Mouse (Mus musculus): ENCODE measurements around the gene Ugt1a2. TPM values are rescaled to one million over a fixed set of nuclear protein-coding genes. Genes with fewer than 3 reads are reported as not detected.
"Not testable (repeated sequence)": the region's sequence is repeated elsewhere in the genome, so short reads cannot be mapped to it uniquely, and the experiment has no call there.

The Ugt1a2 gene
- not detected in 2 replicates for polyA plus RNA-seq (2011; ENCODE audit: insufficient read length, low read depth, missing spikeins)

DNA sequence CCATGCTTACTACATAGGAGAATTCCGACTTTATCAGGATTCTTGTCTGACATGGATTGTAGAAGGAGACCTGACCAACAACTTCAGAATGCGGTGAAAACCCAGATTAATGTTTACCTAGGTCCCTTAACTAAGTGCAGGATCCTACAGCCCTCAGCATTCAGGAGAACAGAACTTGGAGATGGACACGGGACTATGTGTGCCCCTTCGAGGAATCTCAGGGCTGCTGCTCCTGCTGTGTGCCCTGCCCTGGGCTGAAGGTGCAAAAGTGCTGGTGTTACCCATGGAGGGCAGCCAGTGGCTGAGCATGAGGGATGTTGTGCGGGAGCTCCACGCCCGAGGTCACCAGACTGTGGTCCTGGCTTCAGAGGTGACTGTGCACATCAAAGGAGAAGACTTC, at the start of gene Ugt1a2:
TSS of gene Ugt1a2 (plus strand) at position 146 of the 400 bp plus-strand sequence.
- TF ChIP-seq CTCF (IDR thresholded peaks at IDR 0.05; ENCODE audit: borderline replicate concordance, insufficient read depth, low read length) (no peak), POLR2A (IDR thresholded peaks at IDR 0.05; ENCODE audit: low read depth, low read length) (no peak)
- no peak within 1 kb of the TSS for H3K4me3 ChIP-seq (ENCODE audit: insufficient read depth, low read length)
- H3K4me1 ChIP-seq (ENCODE audit: control insufficient read depth, insufficient read depth, low read length) = no peaks in the 10 kb centered on the region
- H3K27ac ChIP-seq (ENCODE audit: insufficient read depth, low read length) = no peak within 1 kb of the TSS

DNA sequence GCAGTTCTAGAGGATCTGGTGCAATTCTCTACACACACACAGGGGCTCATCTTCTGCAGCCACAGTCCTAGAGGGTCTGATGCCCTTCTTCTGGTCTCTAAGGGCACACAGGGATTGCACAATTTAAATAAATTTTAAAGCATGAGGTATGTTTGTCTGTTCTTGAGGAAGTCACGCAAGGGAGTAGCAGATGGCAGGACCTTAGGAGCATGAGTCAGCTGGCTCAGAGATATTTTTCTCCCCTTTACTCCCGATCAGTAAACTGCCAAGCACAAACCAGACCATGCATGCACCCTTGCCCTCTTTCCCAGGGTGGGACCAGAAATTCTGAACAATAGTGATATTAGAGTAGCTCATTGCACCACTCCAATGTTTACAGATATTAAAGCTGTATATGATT, 42.0 kb upstream of the Ugt1a2 start:
- H3K27ac ChIP-seq (ENCODE audit: insufficient read depth, low read length) = no peak overlapping the region
- no peak overlapping the region for H3K4me3 ChIP-seq (ENCODE audit: insufficient read depth, low read length)
- no peaks in the 10 kb centered on the region for H3K4me1 ChIP-seq (ENCODE audit: control insufficient read depth, insufficient read depth, low read length)
- TF ChIP-seq CTCF (IDR thresholded peaks at IDR 0.05; ENCODE audit: borderline replicate concordance, insufficient read depth, low read length) = no peak
- TF ChIP-seq POLR2A (IDR thresholded peaks at IDR 0.05; ENCODE audit: low read depth, low read length) = no peak

DNA sequence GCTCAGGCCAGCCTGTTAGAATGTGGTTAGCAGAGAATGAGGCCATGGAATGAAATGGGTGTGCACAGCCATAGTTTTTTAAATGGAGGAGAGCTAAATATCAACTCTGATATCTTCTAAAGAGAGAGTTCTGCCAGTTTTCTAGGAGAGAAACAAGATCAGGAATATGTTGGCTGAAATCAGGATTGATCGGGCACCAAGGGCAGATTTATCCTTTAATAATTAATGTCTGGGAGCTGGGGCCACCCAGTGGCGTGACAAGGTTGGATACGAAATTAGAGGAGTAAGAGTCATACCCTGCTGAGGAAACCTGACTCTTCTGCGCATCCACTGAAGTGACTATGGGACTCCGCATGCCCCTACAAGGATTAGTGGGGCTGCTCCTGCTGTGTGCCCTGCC, 34.7 kb upstream of the Ugt1a2 start, which contains the start of gene Ugt1a5:
TSS of gene Ugt1a5 (plus strand) at position 302 of the 400 bp plus-strand sequence.
- Histone ChIP-seq H3K4me3 (ENCODE audit: insufficient read depth, low read length) (no peak within 1 kb of the TSS), H3K4me1 (ENCODE audit: control insufficient read depth, insufficient read depth, low read length) (no peaks in the 10 kb centered on the region), H3K27ac (ENCODE audit: insufficient read depth, low read length) (no peak within 1 kb of the TSS)
- no peak for TF ChIP-seq POLR2A (IDR thresholded peaks at IDR 0.05; ENCODE audit: low read depth, low read length)
- no peak for TF ChIP-seq CTCF (IDR thresholded peaks at IDR 0.05; ENCODE audit: borderline replicate concordance, insufficient read depth, low read length)

DNA sequence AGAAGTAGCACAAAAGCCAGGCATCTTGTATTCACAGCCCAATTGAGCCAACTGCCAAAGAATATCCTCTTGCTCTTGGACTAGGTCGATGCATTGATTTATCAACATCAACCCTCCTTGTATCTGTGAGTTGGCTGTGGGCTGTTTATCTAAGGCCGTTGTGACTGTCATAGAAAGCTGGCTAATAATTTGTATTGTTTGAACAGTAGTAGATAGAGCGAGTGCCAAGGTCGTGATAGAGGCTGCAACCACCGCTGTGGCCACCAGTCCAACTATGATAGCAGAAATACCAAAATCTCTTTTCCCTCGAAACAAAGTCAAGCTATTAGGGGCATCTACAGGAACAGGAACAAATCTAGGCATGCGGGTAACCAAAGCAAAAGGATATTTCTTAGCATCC, 28.2 kb upstream of the Ugt1a2 start:
- not testable (repeated sequence) for H3K4me3 ChIP-seq (ENCODE audit: insufficient read depth, low read length); H3K27ac ChIP-seq (ENCODE audit: insufficient read depth, low read length); H3K4me1 ChIP-seq (ENCODE audit: control insufficient read depth, insufficient read depth, low read length)

DNA sequence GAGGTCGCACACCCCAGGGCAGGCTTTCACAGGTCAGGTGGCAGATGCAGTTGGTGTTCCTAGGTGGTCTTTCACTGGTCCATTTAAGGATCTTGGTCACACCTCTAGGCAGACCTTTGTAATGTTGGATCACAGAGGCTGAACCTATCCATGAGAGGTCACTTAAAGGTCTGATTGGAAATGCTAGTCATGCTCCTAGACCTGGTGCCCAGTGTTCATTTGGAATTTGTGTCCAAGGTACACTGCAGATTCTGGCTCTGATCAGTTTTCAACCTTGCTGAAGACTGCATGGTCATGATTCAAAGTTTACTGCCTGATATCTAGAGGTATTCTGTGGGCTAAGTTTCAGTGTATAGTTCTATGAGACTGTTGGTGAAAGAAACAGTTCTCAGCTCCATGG, 20.7 kb upstream of the Ugt1a2 start:
- no peaks in the 10 kb centered on the region for H3K4me1 ChIP-seq (ENCODE audit: control insufficient read depth, insufficient read depth, low read length)
- H3K27ac ChIP-seq (ENCODE audit: insufficient read depth, low read length) = no peak overlapping the region
- TF ChIP-seq CTCF (IDR thresholded peaks at IDR 0.05; ENCODE audit: borderline replicate concordance, insufficient read depth, low read length) = no peak
- H3K4me3 ChIP-seq (ENCODE audit: insufficient read depth, low read length) = no peak overlapping the region

DNA sequence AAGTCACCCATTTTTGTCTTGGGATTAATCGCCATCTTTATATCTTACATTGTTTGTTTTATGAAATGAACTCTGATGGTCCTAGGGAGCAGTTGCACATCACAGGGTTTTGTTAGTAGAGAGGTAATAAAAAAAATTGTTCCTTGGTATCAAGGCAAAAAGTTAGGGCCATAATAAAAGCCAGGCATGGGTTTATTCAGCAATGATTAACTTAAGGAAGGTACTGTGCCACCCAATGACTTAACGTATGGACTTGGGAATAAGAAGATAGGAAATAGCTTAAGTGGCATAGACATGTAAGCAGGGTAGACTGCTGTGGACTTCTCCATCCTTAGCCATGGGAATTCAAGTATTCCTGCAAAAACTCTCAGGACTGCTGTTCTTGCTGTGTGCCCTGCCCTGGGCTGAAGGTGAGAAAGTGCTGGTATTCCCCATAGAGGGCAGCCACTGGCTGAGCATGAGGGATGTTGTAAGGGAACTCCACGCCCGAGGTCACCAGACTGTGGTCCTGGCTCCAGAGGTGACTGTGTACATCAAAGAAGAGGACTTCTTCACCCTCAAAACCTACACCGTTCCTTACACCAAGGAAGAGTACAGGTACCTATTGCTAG, 14.0 kb upstream of the Ugt1a2 start:
- Histone ChIP-seq H3K4me3 (ENCODE audit: insufficient read depth, low read length) (no peak overlapping the region), H3K4me1 (ENCODE audit: control insufficient read depth, insufficient read depth, low read length) (no peaks in the 10 kb centered on the region), H3K27ac (ENCODE audit: insufficient read depth, low read length) (no peak overlapping the region)
- TF ChIP-seq POLR2A (IDR thresholded peaks at IDR 0.05; ENCODE audit: low read depth, low read length) (no peak), CTCF (IDR thresholded peaks at IDR 0.05; ENCODE audit: borderline replicate concordance, insufficient read depth, low read length) (no peak)

DNA sequence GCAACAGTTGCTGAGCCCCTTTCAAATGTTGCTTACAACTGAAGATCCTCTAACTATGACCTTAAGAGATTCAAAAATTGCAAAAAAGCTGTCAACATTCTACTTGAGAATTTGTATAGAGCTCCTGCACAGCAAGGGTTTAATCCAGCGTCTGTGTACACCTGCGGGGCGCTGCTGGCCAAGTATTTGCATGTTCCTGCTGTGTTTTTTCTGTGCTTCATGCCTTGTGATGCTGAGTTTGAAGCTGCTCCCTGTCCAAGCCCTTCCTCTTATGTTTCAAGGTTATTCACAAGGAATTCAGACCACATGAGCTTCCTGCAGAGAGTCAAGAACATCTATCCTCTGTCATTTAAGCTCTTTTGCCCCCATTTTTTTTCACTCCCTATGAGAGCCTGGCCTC, 8.3 kb upstream of the Ugt1a2 start:
- Histone ChIP-seq H3K4me3 (ENCODE audit: insufficient read depth, low read length) (no peak overlapping the region), H3K4me1 (ENCODE audit: control insufficient read depth, insufficient read depth, low read length) (no peaks in the 10 kb centered on the region), H3K27ac (ENCODE audit: insufficient read depth, low read length) (no peak overlapping the region)
- TF ChIP-seq CTCF (IDR thresholded peaks at IDR 0.05; ENCODE audit: borderline replicate concordance, insufficient read depth, low read length) (no peak), POLR2A (IDR thresholded peaks at IDR 0.05; ENCODE audit: low read depth, low read length) (no peak)

DNA sequence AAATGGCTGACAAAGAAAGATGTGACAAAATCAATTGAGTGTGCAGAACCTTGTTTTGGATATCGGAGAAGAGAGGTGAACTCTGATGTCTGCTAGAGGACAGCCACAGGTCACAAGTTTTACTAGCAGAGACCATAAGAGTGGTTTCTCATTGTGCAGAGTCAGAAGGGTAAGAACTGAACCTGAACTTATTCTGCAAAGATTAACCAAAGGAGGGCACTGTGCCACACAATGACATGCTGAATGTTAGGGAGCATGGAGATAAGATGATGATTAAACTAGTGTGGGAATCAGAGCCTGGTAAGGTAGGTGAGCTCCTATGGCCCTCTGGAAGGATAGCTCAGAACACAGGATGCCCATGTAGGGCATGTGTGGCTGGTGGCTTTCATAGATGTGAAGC, 4.7 kb upstream of the Ugt1a2 start:
- H3K27ac ChIP-seq (ENCODE audit: insufficient read depth, low read length) = no peak overlapping the region
- H3K4me1 ChIP-seq (ENCODE audit: control insufficient read depth, insufficient read depth, low read length) = no peaks in the 10 kb centered on the region
- H3K4me3 ChIP-seq (ENCODE audit: insufficient read depth, low read length) = no peak overlapping the region
- TF ChIP-seq POLR2A (IDR thresholded peaks at IDR 0.05; ENCODE audit: low read depth, low read length) (no peak), CTCF (IDR thresholded peaks at IDR 0.05; ENCODE audit: borderline replicate concordance, insufficient read depth, low read length) (no peak)

DNA sequence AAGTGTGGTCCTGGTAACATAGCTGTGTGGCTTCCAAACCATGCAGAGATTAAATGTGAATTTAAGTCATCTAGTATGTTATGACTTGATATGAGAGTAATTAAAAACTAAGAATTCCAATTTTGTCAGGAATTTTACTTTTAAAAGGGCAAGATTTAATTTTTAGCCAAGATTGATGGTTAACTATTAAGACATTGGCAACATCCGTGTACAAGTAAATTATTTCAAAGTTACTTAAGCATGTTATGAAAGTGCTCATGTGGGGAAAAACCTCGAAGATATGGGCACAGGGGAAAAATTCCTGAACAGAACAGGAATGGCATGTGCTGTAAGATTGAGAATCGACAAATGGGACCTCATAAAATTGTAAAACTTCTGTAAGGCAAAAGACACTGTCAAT, 3.0 kb upstream of the Ugt1a2 start:
- TF ChIP-seq CTCF (IDR thresholded peaks at IDR 0.05; ENCODE audit: borderline replicate concordance, insufficient read depth, low read length) (no peak), POLR2A (IDR thresholded peaks at IDR 0.05; ENCODE audit: low read depth, low read length) (no peak)
- Histone ChIP-seq H3K4me1 (ENCODE audit: control insufficient read depth, insufficient read depth, low read length) (no peaks in the 10 kb centered on the region), H3K27ac (ENCODE audit: insufficient read depth, low read length) (no peak overlapping the region), H3K4me3 (ENCODE audit: insufficient read depth, low read length) (no peak overlapping the region)

DNA sequence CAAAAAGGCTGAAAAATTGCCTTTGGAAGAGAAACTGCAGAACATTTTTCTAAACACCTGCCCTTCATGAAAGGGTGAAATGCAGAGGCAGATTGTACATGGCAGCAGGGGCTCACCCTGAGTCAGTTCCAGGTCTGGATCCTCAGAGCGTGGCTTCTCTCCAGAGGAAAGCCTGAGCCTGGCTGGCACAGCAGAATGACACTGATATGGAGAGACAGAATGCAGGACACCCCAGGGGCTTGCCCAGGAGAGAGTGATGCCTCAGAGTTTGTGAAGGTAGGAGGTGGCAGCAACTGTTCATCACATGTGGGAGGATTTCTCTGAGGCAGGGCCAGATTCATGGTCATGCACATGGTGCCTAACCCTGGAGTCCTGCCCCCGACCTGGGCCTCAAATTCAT, 405 bp upstream of the Ugt1a2 start:
- Histone ChIP-seq H3K4me3 (ENCODE audit: insufficient read depth, low read length) (no peak overlapping the region), H3K27ac (ENCODE audit: insufficient read depth, low read length) (no peak overlapping the region), H3K4me1 (ENCODE audit: control insufficient read depth, insufficient read depth, low read length) (no peaks in the 10 kb centered on the region)
- TF ChIP-seq CTCF (IDR thresholded peaks at IDR 0.05; ENCODE audit: borderline replicate concordance, insufficient read depth, low read length) (no peak), POLR2A (IDR thresholded peaks at IDR 0.05; ENCODE audit: low read depth, low read length) (no peak)
